In the genomic region with DNA sequence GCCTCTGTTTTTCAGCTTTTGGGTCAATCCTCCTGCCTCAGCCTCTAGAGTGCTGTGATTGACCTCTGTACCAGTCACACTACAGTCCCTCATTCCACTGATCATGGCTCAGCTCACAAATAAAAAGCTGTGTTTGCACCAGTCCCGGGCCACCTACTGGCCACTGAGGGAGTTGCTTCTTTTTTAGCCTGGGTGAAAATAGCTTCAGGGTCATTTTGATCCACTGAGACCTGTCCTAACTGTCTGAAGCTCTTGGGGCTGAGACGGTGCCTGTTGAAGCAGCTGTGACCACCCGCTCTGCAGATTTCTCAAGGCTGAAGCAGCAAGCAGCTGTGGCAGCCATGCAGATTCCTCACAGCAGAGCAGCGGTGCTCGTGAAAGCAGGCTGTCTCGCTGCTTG, we compare ENCODE assay signal across 9 mouse cellular contexts. TPM values are rescaled to one million over a fixed set of nuclear protein-coding genes. Genes with fewer than 3 reads are reported as not detected.
DNase-seq lines count a peak whose midpoint lies in the region; ATAC-seq and TF ChIP-seq lines count a peak whose summit lies in the region.
"Had no signal": no experiment of that assay in that cellular context is flagged by ENCODE, and none has a peak within 500 bp of the region (broad histone marks: within the 10 kb centered on the region; RNA-seq: fewer than 3 reads in every experiment).

No protein-coding gene starts in this region.

- peaks cover 0 to 14% of the 10 kb centered on the region in 2 experiments; a peak in 1 of 4 replicates for H3K4me1 ChIP-seq in ES-E14 (ENCODE audit: control insufficient read depth in 2 of 2, insufficient read depth in 2 of 2, low read length in 2 of 2, poor library complexity in 1 of 2)
- no peaks in the 10 kb centered on the region for H3K4me1 ChIP-seq in kidney, embryonic 14.5 days (ENCODE audit: control insufficient read depth, insufficient read depth, low read length)
- H3K4me1 ChIP-seq in neural tube, embryonic 11.5 days (ENCODE audit: control insufficient read depth, insufficient read depth, low read length), result no peaks in the 10 kb centered on the region

- H3K9ac ChIP-seq in ES-E14 (ENCODE audit: insufficient read depth, low read depth, low read length, poor library complexity, severe bottlenecking), result no peak overlapping the region
- H3K9ac ChIP-seq in kidney, embryonic 14.5 days (ENCODE audit: low read depth, low read length), result no peak overlapping the region
- no peak overlapping the region for H3K9ac ChIP-seq in neural tube, embryonic 11.5 days (ENCODE audit: low read length)
- H3K9ac ChIP-seq: midbrain, embryonic 12.5 days had no signal

- H3K4me2 ChIP-seq in kidney, embryonic 14.5 days (replicated peaks; ENCODE audit: low read depth, low read length), result no peak overlapping the region
- no peak overlapping the region for H3K4me2 ChIP-seq in neural tube, embryonic 11.5 days (ENCODE audit: low read depth)
- H3K4me2 ChIP-seq: midbrain, embryonic 12.5 days had no signal

- H3K9me3 ChIP-seq in ES-E14 (ENCODE audit: control insufficient read depth, insufficient read depth, low read depth, low read length), result no peaks in the 10 kb centered on the region
- H3K9me3 ChIP-seq in kidney, embryonic 14.5 days (ENCODE audit: control insufficient read depth, low read length), result peaks cover 5% of the 10 kb centered on the region; the same call in 1 of the 2 replicates
- H3K9me3 ChIP-seq in neural tube, embryonic 11.5 days (ENCODE audit: control insufficient read depth, low read length), result no peaks in the 10 kb centered on the region

- H3K27me3 ChIP-seq in kidney, embryonic 14.5 days (ENCODE audit: control insufficient read depth, insufficient read depth, low read length), result no peaks in the 10 kb centered on the region
- no peaks in the 10 kb centered on the region for H3K27me3 ChIP-seq in neural tube, embryonic 11.5 days (ENCODE audit: control insufficient read depth, insufficient read depth, low read length)
- H3K27me3 ChIP-seq: midbrain, embryonic 12.5 days had no signal

- no peak for DNase-seq in left cerebral cortex, adult 2 months (ENCODE audit: extremely low spot score in 1 of 2, low spot score in 2 of 2)
- DNase-seq in left cerebral cortex, adult 8-10 months (ENCODE audit: low spot score in 2 of 2), result no peak
- peak; percentile 60 for DNase-seq in ES-E14 (ENCODE audit: low read depth, low spot score)
- peak; percentile 31 to 53 for DNase-seq in cerebellum, adult 18-20 months
- DNase-seq in gastrocnemius, postnatal 14 days, result peak; percentile 36
- DNase-seq in neural tube, embryonic 11.5 days (ENCODE audit: low spot score), result peak; percentile 66

- in situ Hi-C loops in ES-E14 (cut with MboI; ENCODE audit: low sequenced_read_pairs in 2 of 2, unreplicated experiment in 2 of 2), result no loop called here

- ATAC-seq in kidney, embryonic 14.5 days (ENCODE audit: low FRiP score, low TSS enrichment), result 0 out of 2 replicates have a peak, but pooled peaks have one; percentile 28
- no peak for ATAC-seq in neural tube, embryonic 11.5 days (ENCODE audit: insufficient read depth, low FRiP score, low TSS enrichment)
- ATAC-seq in granulocyte monocyte progenitor cell, adult 5-6 weeks (replicated peaks; ENCODE audit: poor library complexity, severe bottlenecking), result no peak; the same call in 1 of the 2 replicates

- H3K27ac ChIP-seq in left cerebral cortex, adult 2 months, result no peak overlapping the region
- H3K27ac ChIP-seq in ES-E14 (ENCODE audit: insufficient read depth, low read depth, low read length, poor library complexity, severe bottlenecking), result peak overlapping the region; percentile 54; the same call in 1 of the 2 replicates
- H3K27ac ChIP-seq in kidney, embryonic 14.5 days (ENCODE audit: low read depth, low read length), result no peak overlapping the region
- no peak overlapping the region for H3K27ac ChIP-seq in neural tube, embryonic 11.5 days (ENCODE audit: low read depth, low read length)
- H3K27ac ChIP-seq: midbrain, embryonic 12.5 days had no signal

- H3K36me3 ChIP-seq in ES-E14 (ENCODE audit: control insufficient read depth, insufficient read depth, low read length, poor library complexity, severe bottlenecking), result no peaks in the 10 kb centered on the region; the same call in 1 of the 2 replicates
- no peaks in the 10 kb centered on the region; the same call in 1 of the 2 replicates for H3K36me3 ChIP-seq in kidney, embryonic 14.5 days (ENCODE audit: control insufficient read depth, insufficient read depth, low read length)
- H3K36me3 ChIP-seq in neural tube, embryonic 11.5 days (ENCODE audit: control insufficient read depth, insufficient read depth, low read length), result no peaks in the 10 kb centered on the region

- WGBS in kidney, embryonic 14.5 days, result 65% methylated on average over 6 of the region's 6 CpGs
- WGBS in neural tube, embryonic 11.5 days, result 68% methylated on average over 6 of the region's 6 CpGs

- intact Hi-C loops in left cerebral cortex, adult 2 months (cut with DNase I), result loop anchor here (5.0 kb wide), 1 partner anchor 48 kb away; no protein-coding TSS in a partner anchor
- intact Hi-C loops in gastrocnemius, postnatal 14 days (cut with DNase I; ENCODE audit: low total_unique reads), result no loop called here

- no peak overlapping the region for H3K4me3 ChIP-seq in left cerebral cortex, adult 2 months
- H3K4me3 ChIP-seq in ES-E14 (ENCODE audit: insufficient read depth in 1 of 2, low read depth in 1 of 2, low read length in 2 of 2, poor library complexity in 1 of 2, severe bottlenecking in 1 of 2), result no peak overlapping the region
- no peak overlapping the region for H3K4me3 ChIP-seq in kidney, embryonic 14.5 days (ENCODE audit: low read length)
- H3K4me3 ChIP-seq in neural tube, embryonic 11.5 days (ENCODE audit: low read depth, low read length), result no peak overlapping the region
- H3K4me3 ChIP-seq: midbrain, embryonic 12.5 days had no signal

- peak; percentile 76 for TF ChIP-seq CTCF in left cerebral cortex, adult 2 months (IDR thresholded peaks at IDR 0.05)

TF ChIP-seq in ES-E14, 5 proteins besides CTCF, POLR2A, EP300 and RAD21:
- TF ChIP-seq ZNF384 (IDR thresholded peaks at IDR 0.05; ENCODE audit: low read depth, low read length), result no peak
- TF ChIP-seq MAFK (IDR thresholded peaks at IDR 0.05; ENCODE audit: insufficient read depth, low read depth, low read length), result peak; percentile 19; the same call in 1 of the 2 replicates

RNA-seq across cellular contexts. Expression of a gene that starts 14.0 kb away (rescaled TPM):
- 10 to 100 TPM; 34.8 to 35.6 TPM for total RNA-seq in left cerebral cortex, adult 2 months (2021)
- 10 to 100 TPM; 29.7 to 34.1 (median 33.2) TPM for total RNA-seq in left cerebral cortex, adult 8-10 months (2022)
- total RNA-seq in ES-E14 (2012; rRNA removed), result 21.1 and 21.7 TPM in 2 replicates
- 1 to 10 TPM; 7.1 to 8.7 TPM for total RNA-seq in gastrocnemius, postnatal 14 days (2021)
- polyA plus RNA-seq in kidney, embryonic 14.5 days (2014; fragmentation: Nextera tagmentation; extraction: Ambion mirVana), result 51.5 and 55.2 TPM in 2 replicates
- polyA plus RNA-seq in neural tube, embryonic 11.5 days (2014; fragmentation: Nextera tagmentation; extraction: Ambion mirVana), result 63.3 and 63.7 TPM in 2 replicates
- 0.85 TPM in 1 of 2 replicates, not detected in the other for total RNA-seq in granulocyte monocyte progenitor cell, adult 5-6 weeks (2014; fragmentation: Nextera tagmentation)
- total RNA-seq in granulocyte monocyte progenitor cell, adult 5-6 weeks (2017), result 0.46 and 1.0 TPM in 2 replicates

RNA-seq across cellular contexts. Expression of a gene that starts 46.7 kb away (rescaled TPM):
- under 1 TPM in 1 of 2 experiments, not detected in 1; 0.21 TPM for total RNA-seq in left cerebral cortex, adult 2 months (2021)
- total RNA-seq in left cerebral cortex, adult 8-10 months (2022), result under 1 TPM in 3 of 4 experiments, not detected in 1; 0.30 to 0.56 (median 0.34) TPM
- 8.6 and 16.7 TPM in 2 replicates for total RNA-seq in ES-E14 (2012; rRNA removed)
- under 1 TPM in 1 of 2 experiments, not detected in 1; 0.12 TPM for total RNA-seq in gastrocnemius, postnatal 14 days (2021)
- 5.4 and 7.1 TPM in 2 replicates for polyA plus RNA-seq in kidney, embryonic 14.5 days (2014; fragmentation: Nextera tagmentation; extraction: Ambion mirVana)
- polyA plus RNA-seq in neural tube, embryonic 11.5 days (2014; fragmentation: Nextera tagmentation; extraction: Ambion mirVana), result 0.19 and 0.41 TPM in 2 replicates
- total RNA-seq in granulocyte monocyte progenitor cell, adult 5-6 weeks (2014; fragmentation: Nextera tagmentation), result not detected in 2 replicates
- not detected in 2 replicates for total RNA-seq in granulocyte monocyte progenitor cell, adult 5-6 weeks (2017)

RNA-seq across cellular contexts. Expression of a gene that starts 52.1 kb away (rescaled TPM):
- total RNA-seq in left cerebral cortex, adult 2 months (2021), result not detected
- total RNA-seq in left cerebral cortex, adult 8-10 months (2022), result not detected
- 3.1 and 3.7 TPM in 2 replicates for total RNA-seq in ES-E14 (2012; rRNA removed)
- total RNA-seq in gastrocnemius, postnatal 14 days (2021), result not detected
- polyA plus RNA-seq in kidney, embryonic 14.5 days (2014; fragmentation: Nextera tagmentation; extraction: Ambion mirVana), result 0.43 and 1.3 TPM in 2 replicates
- 3.0 and 3.2 TPM in 2 replicates for polyA plus RNA-seq in neural tube, embryonic 11.5 days (2014; fragmentation: Nextera tagmentation; extraction: Ambion mirVana)
- not detected in 2 replicates for total RNA-seq in granulocyte monocyte progenitor cell, adult 5-6 weeks (2014; fragmentation: Nextera tagmentation)
- not detected in 2 replicates for total RNA-seq in granulocyte monocyte progenitor cell, adult 5-6 weeks (2017)

Comparison
In these comparisons a context has a peak if more than half of its experiments do, and no peak if none do; other contexts are left out.
1. DNase-seq: peak in ES-E14 (single experiment), cerebellum, adult 18-20 months (2 of 2), gastrocnemius, postnatal 14 days (single experiment) and neural tube, embryonic 11.5 days (single experiment); none in left cerebral cortex, adult 2 months (0 of 2) and left cerebral cortex, adult 8-10 months (0 of 2).